Mouse (Mus musculus): ENCODE results near the gene Rab34.
"Not testable (repeated sequence)": the region's sequence is repeated elsewhere in the genome, so short reads cannot be mapped to it uniquely, and the experiment has no call there.

Rab34 gene

GRCm38 (mm10) chr11:78180081-78180761 lies 8.0 kb upstream of the Rab34 start:
- no peak for DNase-seq (ENCODE audit: low spot score)

- no peak for DNase-seq (ENCODE audit: low spot score)
Observed at GRCm38 (mm10) chr11:78181830-78182357, 6.3 kb upstream of the Rab34 start.

- no peak for DNase-seq (ENCODE audit: low spot score)
Observed at GRCm38 (mm10) chr11:78182450-78182849, 5.8 kb upstream of the Rab34 start.

- DNase-seq (ENCODE audit: low spot score), result peak; percentile 71
Observed at GRCm38 (mm10) chr11:78182961-78183844, 5.0 kb upstream of the Rab34 start, which contains the start of gene Rpl23a. Rpl23a (minus strand) TSS chr11:78183584.

GRCm38 (mm10) chr11:78183884-78184514 lies 4.2 kb upstream of the Rab34 start:
- DNase-seq (ENCODE audit: low spot score), result no peak

GRCm38 (mm10) chr11:78184702-78185101 lies 3.5 kb upstream of the Rab34 start:
- DNase-seq (ENCODE audit: low spot score), result not testable (repeated sequence)

GRCm38 (mm10) chr11:78189234-78190040 lies 1.2 kb downstream of the Rab34 start:
- peak; percentile 74 for DNase-seq (ENCODE audit: low spot score)

GRCm38 (mm10) chr11:78190041-78190440 lies 1.8 kb downstream of the Rab34 start:
- no peak for DNase-seq (ENCODE audit: low spot score)

GRCm38 (mm10) chr11:78193113-78193512 lies 4.9 kb downstream of the Rab34 start, which contains the start of gene Proca1:
Proca1 (plus strand) TSS chr11:78193392.
- no peak for DNase-seq (ENCODE audit: low spot score)

- peak; percentile 79 for DNase-seq (ENCODE audit: low spot score)
Observed at GRCm38 (mm10) chr11:78194411-78195100, 6.3 kb downstream of the Rab34 start.

- DNase-seq (ENCODE audit: low spot score), result no peak
Observed at GRCm38 (mm10) chr11:78195101-78195863, 7.1 kb downstream of the Rab34 start.

GRCm38 (mm10) chr11:78202372-78202771 lies 14.1 kb downstream of the Rab34 start:
- no peak for DNase-seq (ENCODE audit: low spot score)

- no peak for DNase-seq (ENCODE audit: low spot score)
Observed at GRCm38 (mm10) chr11:78204287-78204686, 16.1 kb downstream of the Rab34 start.

GRCm38 (mm10) chr11:78205361-78206206 lies 17.4 kb downstream of the Rab34 start:
- no peak for DNase-seq (ENCODE audit: low spot score)

GRCm38 (mm10) chr11:78207190-78207589 lies 19.0 kb downstream of the Rab34 start:
- no peak for DNase-seq (ENCODE audit: low spot score)

GRCm38 (mm10) chr11:78209886-78210285 lies 21.7 kb downstream of the Rab34 start:
- peak; percentile 26 for DNase-seq (ENCODE audit: low spot score)

- no peak for DNase-seq (ENCODE audit: low spot score)
Observed at GRCm38 (mm10) chr11:78210615-78211014, 22.4 kb downstream of the Rab34 start.

GRCm38 (mm10) chr11:78211513-78211912 lies 23.3 kb downstream of the Rab34 start:
- DNase-seq (ENCODE audit: low spot score), result no peak

Data from ovary, postnatal 36 days (tissue).